Mouse (Mus musculus) T-helper 2 cell (primary cell): ENCODE results near the gene Aamdc.

Source experiments
- in situ Hi-C: fragments of 300-600 bp; cut with MboI, MseI; formaldehyde crosslinking; loops from one replicate; pipeline ENCODE4 v1.15.1; 2025; ENCODE audit warnings: high pct_unique_total_duplicates

Aamdc gene

DNA sequence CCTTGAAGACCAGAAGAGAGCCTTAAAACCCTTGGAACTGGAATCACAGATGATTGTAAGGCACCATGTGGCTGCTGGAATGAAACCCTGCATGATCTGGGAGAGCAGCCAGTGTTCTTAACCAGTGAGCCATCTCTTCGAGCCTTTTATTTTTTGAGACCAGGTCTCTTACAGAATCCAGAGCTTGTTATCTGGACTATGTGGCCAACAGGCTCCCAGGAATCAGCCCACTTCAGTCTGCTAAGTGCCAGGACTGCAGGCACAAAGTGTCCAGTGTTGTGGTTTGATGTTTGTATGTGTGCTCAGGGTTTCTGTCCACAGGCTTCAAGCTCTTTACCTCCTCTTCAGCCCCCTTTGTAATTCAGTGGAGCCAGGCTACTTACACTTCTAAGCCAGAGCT lies 64.5 kb downstream of the Aamdc start:
- in situ Hi-C loops, result no loop called here

DNA sequence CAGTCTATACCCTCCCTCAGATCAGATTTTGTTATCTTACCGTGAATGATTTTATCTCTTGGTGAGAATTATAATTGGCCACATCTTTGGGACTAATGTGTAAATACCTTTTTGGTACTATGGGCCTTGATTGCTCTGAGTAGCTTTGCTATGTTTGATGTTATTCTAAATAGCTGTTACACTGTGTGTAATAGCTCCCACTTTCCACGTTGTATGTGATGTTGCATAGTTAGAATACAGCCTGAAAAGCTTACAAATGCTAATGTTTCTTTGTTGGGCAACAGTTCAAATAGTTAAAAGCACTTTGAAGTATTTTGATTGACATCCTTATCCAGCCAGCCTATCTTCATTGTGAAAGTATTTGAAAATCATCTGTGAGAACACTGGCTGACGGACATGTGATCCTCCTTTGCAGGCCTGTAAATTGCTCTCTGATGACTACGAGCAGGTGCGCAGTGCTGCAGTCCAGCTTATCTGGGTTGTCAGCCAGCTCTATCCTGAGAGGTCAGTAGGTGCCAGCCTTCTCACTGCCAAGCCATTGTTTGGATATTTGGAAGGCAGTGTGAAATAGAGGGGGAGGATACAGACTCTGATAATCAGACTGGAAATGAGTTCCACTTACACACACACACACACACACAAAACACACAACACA lies 78.6 kb downstream of the Aamdc start:
- in situ Hi-C loops, result no loop called here
